Mouse (Mus musculus) activated CD4-positive, CD25-positive, alpha-beta regulatory T cell, adult 4 months (primary cell): ENCODE data around the gene Eif2d. TPM values are rescaled to one million over a fixed set of nuclear protein-coding genes. Genes with fewer than 3 reads are reported as not detected.

Source experiments
- ATAC-seq: one replicate; pipeline ENCODE4 v1.8.0; 2017
- polyA plus RNA-seq, 2 experiments: library from polyadenylated mRNA; unstranded; fragments of 100-300 nt; shearing (Covaris generic); gene quantifications; one replicate each; pipeline ENCODE4 v1.2.1; 2017

Eif2d gene
- polyA plus RNA-seq, 2 experiments from 2014 or later, result 52.5 to 58.8 TPM

DNA sequence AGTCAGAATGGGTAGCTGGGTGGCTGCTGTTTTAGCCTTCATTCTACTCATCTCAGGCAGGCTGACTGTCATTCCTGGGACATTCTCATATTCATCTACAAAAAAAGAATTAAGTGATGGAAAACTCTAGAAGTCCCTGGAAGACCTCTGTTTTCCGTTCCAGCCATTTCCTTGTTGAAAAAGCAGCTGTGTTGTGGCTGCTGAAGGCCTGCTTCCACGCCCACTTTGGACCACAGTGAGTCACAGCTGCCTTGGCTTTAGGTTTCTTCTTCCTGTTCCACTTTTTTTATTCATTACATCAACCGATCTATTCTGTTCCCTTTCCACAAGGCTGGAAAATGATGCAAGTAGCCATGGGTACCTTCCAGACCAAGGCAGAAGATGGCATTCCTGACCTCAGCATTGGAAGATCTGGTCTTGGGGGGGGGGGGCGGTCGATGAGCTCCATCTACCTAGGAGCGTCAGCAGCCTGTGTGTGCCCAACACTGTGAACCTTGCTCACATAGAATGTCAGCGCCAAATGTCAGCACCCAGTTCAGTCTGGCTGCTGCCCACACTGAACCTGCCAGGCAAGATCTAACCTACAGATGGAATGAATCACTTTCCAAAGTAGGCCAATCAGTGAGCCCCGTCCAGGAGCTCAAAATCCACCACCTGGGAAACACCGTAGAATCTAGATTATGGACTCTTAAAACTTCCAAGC is 31.4 kb downstream of the Eif2d start:
- ATAC-seq, result peak; percentile 43

DNA sequence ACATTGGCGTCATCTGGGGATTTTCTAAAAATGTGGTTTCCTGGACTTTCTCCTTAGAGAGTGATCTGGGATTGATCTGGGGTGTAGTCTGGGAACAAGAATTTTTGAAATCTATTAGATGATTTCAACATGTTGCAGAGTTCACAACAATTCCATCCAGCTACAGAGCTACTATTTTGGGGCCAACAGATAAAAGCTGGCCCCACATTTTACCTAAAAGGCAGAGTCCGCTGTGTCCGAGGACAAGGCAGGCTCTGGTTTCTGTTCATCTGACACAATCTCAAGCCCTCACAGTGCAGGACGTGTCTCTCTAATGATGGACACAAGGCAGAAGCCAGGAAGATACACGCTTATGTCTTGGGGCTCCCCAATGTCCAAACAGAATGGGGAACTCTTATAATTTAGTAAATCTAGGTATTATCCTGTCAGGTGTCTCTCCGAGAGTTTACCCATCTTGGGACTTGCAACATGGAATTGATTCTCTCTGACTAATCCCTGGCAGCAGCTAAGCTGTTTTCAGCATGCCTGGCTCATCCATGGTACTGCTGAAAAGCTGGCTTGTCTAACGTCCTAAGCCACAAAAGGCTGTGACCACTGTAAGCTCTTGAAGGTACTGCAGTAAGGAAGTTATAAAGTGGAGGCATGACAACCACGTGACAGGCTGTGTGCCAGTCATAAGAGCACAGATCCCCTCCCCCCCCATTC is 32.1 kb downstream of the Eif2d start:
- ATAC-seq, result no peak

DNA sequence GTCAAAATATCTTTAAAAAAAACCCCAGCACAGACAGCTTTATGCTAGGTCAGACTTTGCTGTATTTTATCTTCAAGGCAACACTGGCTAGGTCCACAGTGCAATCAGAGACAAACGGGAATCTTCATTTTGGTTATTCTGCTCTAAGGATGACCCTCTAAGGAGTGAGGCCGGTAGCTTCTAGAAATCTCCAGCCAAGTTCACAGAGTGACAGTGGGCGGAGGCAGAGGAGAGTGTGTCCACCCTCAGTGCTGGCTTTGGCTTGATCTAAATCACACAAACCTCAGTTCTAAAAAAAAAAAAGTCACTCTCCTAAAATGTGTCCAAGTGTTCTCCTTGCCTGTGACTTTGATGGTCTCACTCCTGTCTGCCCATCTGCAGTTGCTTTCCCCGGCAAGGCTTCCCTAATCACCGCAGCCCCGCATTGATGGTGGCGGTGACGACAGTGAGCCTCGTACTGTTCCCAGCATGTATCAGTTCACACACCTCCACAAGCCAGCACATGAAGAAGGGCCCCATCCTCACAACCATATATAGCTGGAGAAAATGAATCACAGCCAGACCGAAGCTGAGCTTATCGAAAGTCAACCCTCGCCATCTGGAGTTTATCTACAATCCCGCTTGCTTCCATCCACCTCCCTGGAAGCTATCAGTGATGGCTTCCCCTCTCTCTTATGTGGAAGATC is 33.0 kb downstream of the Eif2d start:
- ATAC-seq, result no peak

GRCm38 (mm10) chr1:131186995-131187394 is 34.0 kb downstream of the Eif2d start:
- no peak for ATAC-seq

- ATAC-seq, result peak; percentile 26
These were observed 34.9 kb downstream of the Eif2d start for GRCm38 (mm10) chr1:131187856-131188255.

DNA sequence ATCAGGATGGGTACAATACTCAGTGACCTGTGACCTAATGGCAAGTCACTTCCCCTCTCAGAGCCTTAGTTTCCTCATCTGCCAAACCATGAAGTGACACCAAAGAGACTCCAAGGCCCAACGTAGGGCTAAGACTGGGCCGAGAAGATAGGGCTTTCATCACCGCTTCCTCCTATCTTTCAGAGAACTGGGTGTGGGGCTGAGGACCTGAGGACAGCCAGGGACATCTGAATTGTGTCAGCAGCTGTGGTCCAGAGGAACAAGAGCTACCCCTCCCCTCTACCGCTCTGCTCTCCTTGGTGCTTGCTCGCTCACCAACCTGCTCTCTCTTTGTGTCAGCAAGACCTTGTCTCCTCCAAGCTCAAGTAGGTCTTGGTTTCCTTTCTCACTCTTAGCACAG is 35.7 kb downstream of the Eif2d start:
- ATAC-seq, result no peak

DNA sequence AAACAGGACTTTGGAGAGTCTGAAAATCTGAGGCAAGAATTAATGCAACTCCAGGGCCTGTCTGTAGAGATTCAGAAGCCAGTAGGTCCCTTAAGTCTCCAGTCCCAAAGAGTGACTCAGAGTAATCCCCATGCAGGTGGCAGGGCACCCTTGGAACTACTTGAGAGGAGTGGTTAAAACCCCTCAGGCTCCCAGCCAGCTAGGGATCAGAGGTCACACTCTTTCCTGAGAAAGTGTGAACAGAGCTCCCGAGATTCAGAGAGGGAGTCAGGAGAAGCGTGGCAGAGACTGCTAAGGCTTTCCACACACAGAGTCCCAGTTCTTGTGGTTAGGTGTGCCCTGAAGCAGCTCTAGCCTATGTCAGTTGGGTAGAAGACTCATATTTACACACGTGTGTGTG is 40.8 kb downstream of the Eif2d start:
- ATAC-seq, result no peak

DNA sequence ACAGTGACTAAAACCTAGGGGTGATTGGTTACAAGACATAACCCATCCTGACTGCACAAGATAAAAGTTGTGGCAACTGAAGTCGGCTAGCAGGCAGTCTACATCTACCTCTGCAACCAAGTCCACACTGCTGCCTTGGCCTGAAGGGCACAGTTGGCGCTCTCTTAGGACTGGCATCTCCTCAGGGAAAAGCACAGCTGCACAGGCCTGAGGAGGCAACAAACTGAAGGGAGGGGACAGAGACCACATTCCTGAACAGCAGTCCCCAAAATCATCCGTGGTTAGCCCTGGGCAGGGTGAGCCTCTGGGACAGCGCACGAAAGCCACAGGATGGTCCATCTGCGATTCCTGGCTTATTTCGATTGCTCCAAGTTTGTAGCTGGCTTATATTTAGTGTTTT is 42.7 kb downstream of the Eif2d start:
- no peak for ATAC-seq

- ATAC-seq, result no peak
These were observed 43.1 kb downstream of the Eif2d start for GRCm38 (mm10) chr1:131196107-131196506.

DNA sequence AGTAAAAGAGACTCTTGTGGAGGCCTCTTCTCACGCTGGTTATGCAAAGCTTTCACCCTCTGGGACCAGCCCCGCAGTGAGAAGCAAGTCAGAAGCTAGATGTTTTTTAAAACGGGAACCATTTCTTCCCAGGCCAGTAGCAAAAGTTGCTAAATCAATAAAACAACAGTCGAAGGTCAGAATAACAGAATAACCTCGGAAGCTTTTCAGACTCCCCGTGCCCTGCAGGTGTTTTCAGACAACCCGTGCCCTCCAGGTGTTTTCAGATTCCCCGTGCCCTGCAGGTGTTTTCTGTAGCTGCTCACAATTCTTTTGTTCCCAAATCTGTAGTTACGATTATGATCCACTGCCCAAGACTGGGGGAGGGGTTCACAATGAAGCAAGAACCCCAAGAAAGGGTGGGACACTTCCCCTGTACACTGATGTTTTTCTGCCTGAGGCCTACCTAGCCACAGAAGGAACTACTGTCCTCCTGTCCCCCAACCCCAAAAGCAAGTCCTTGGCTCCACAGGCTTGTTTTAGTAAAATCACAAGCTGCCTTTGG is 45.5 kb downstream of the Eif2d start:
- ATAC-seq, result no peak

- ATAC-seq, result peak; percentile 26
These were observed 46.3 kb downstream of the Eif2d start for GRCm38 (mm10) chr1:131199118-131199821.

DNA sequence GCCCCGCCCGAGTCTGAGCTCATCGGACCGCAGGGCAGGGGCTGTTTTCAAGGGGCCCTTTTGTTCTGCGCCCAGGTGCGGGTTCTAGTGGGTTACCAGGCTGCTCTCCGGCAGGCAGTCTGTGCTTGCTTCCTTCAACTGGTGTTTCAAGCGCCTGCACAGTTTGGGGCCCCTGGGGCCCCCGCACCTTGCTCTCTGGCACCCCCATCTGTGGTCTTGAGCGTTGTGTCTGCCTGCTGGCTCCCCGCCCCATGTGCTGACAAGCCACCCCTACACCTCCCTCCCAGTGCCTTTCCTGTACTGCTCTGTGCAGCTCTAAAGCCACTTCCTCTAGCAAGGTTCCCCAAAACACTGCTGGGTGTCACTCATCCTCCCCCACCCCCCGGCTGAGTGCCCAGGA is 47.0 kb downstream of the Eif2d start:
- peak; percentile 85 for ATAC-seq

DNA sequence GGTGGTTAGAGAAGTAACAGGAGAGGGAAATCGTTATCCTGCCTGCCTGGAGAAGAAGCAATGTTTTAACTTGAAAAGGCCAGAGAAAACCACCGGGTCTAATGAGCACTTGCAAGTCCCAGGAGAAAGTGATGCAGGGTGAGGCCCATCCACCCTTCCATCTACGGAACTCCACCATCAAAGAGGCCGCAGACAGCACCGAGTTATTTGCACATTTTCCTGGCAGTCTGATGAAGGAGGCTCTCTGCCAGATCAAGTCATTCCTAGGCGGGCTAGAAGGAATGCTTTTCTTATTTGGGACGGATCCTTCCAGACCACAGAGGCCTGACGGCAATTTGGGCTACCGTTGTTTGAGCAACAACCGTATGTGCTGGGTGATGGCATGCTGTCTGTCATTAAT is 47.6 kb downstream of the Eif2d start:
- no peak for ATAC-seq

- ATAC-seq, result no peak
These were observed 48.4 kb downstream of the Eif2d start for GRCm38 (mm10) chr1:131201391-131201790.

GRCm38 (mm10) chr1:131204461-131204860 is 51.5 kb downstream of the Eif2d start:
- peak; percentile 69 for ATAC-seq

- no peak for ATAC-seq
These were observed 53.4 kb downstream of the Eif2d start for GRCm38 (mm10) chr1:131206342-131206741.

DNA sequence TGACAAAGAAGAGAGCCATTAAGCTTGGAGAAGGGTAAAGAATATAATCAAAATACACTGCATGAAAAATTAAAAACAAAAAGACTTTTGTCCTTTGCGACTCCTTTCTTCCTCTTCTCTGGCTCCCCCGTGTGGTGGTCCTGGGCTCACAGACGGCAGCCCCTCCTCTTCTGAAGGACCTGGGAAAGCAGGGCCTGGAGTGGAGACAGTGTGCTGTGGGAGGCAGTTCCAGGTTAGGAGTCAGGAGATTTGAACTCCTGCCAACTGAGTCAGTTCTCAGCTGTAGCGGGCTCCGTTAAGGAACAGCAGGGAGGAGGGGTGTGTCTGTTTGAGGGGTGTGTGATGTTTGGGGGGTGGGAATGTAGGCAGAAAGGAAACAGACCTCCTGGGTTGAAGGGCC is 54.5 kb downstream of the Eif2d start:
- no peak for ATAC-seq

DNA sequence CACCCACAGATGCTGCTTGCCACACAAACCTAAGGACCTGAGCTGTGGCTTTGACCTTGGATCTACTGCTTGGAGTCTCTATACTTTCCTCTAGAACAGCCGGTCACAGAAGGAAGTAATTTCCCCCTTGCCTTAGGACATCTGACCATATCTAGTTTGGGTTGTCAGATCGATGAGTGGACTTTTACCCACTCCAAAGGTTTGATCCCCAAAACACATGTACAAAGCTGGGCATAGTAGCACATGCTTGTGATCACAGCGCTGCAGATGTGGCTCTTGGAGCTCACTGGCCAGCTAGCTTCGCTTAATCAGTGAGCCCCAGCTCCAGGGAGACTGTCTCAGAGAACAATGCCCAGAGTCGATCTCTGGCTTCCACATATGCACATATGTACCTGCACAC is 55.1 kb downstream of the Eif2d start:
- ATAC-seq, result no peak

DNA sequence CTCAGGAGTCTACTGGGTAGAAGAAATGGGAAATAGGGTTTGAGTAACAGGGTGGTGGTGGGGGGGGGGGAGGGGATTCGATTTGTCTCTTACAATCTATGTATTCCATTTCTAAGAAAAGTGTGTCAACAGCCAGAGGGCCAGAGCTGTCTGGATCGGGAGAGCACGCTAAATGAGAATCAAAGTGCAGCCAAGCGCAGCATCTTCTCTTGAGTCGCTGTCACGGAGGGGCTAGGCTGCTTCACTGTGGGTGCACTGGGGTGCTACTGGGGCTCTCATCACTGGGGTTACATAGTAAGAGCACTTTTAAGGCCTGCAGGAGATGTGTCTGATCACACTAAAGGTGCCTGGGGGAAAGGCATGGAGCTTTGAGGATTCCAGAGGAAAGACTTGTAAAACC is 55.8 kb downstream of the Eif2d start:
- no peak for ATAC-seq

DNA sequence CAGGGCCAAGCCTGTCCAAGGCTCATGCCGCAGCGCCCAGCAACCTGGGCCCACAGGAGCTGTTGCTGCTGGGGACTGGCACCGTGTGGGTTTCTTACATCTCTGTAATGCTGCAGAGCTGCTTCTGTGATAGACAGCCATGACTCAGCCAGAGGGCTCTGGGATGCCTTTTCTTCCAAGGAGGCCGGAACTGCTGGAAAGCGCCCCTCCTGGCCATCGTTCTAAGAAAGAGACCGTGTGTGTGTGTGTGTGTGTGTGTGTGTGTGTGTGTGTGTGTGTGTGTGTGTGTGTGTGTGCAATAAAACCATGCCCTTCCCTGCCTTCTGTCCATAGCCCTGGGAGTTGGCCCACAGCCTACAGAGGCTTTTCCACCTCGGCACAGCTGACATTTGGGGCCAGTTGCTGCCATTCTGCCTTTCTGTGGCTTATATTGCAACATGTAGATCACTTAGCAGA is 57.0 kb downstream of the Eif2d start:
- ATAC-seq, result no peak

- no peak for ATAC-seq
These were observed 58.7 kb downstream of the Eif2d start for GRCm38 (mm10) chr1:131211655-131212054.

- no peak for ATAC-seq
These were observed 60.0 kb downstream of the Eif2d start for GRCm38 (mm10) chr1:131212956-131213355.

GRCm38 (mm10) chr1:131213361-131213760 is 60.4 kb downstream of the Eif2d start:
- ATAC-seq, result no peak
